Mouse (Mus musculus) heart, postnatal 25 days (tissue): ENCODE data around the gene 1810010D01Rik. TPM values are rescaled to one million over a fixed set of nuclear protein-coding genes. Genes with fewer than 3 reads are reported as not detected.

Experiments used
- DNase-seq: peaks from one replicate; pipeline ENCODE4 v3.0.0; 2022; ENCODE audit warnings: low spot score
- intact Hi-C: fragments of 180-260 bp; cut with DNase I; formaldehyde crosslinking; loops from one replicate; pipeline ENCODE4 v1.15.1; 2025
- total RNA-seq, 2 experiments: library from RNA; stranded (reverse); gene quantifications; 2 replicates each; pipeline ENCODE4 v1.2.3; 2021

Gene 1810010D01Rik
- total RNA-seq, 2 experiments from 2014 or later = not detected

- DNase-seq = no peak
- intact Hi-C loops = no loop called here
Observed at GRCm38 (mm10) chr7:145187802-145188201, 20.1 kb downstream of the 1810010D01Rik start.

- intact Hi-C loops = no loop called here
- DNase-seq = no peak
Observed at GRCm38 (mm10) chr7:145182388-145182787, 25.5 kb downstream of the 1810010D01Rik start.

DNA sequence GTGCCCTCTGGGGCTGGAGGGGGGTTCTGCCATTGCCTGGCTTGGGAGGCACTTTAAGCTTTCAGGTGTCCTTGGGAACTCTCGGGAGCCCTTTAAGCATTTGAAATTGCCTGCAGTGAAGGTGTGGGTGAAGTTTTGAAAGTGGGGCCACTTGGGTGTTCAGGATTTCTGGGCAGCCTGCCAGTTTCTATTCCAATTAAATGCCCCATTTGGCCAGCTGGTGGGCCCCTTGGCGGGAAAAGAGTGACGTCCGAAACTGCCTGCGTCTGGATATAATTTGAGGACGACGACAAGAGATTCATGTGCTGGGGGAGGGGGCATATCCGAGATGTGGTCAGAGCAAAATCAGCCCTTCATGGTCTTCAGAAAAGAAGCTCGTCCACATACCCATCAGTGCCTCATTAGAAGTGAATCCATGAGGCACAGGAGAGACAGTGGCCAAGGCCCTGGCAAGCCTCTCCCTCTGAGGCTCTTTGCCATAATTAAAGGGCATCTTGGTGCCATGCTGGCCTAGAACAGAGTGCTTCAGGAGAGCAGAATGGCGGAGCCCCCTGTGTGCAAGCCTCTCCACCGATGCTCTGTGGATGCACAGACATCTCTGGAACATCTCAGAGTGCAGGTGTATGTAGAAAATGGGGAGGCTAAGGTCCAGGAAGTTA is 26.4 kb downstream of the 1810010D01Rik start:
- DNase-seq = no peak
- intact Hi-C loops = no loop called here

GRCm38 (mm10) chr7:145179691-145180091 is 28.2 kb downstream of the 1810010D01Rik start:
- intact Hi-C loops = no loop called here

GRCm38 (mm10) chr7:145176750-145177589 is 30.9 kb downstream of the 1810010D01Rik start:
- intact Hi-C loops = no loop called here
- DNase-seq = no peak

More at GRCm38 (mm10) chr7:145179691-145180091, 28.2 kb downstream of the 1810010D01Rik start:
- no peak for DNase-seq

- no peak for DNase-seq
- intact Hi-C loops = no loop called here
Observed at GRCm38 (mm10) chr7:145173563-145173962, 34.4 kb downstream of the 1810010D01Rik start.

DNA sequence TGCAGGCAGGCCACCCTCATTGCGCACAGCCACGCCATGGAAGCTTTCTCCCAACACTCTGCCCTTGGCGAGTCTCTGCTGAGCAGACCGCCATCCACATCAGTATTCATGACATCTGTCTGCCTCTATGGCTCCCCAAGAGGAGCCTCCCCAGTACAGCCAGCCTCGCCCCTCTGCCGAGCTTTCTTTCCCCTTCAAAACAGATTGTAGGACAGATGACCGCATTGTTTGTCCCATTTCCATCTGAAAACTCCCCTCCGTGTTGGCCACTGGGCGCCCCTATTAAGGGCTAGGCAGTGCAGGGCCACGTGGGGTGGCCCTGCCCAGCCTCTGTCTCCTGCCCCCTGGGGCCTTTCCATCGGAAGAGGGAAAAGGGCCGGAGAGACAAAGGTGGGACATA is 34.8 kb downstream of the 1810010D01Rik start:
- DNase-seq = no peak
- intact Hi-C loops = no loop called here

- DNase-seq = no peak
- intact Hi-C loops = no loop called here
Observed at GRCm38 (mm10) chr7:145169703-145170102, 38.2 kb downstream of the 1810010D01Rik start.

- no peak for DNase-seq
- intact Hi-C loops = no loop called here
Observed at GRCm38 (mm10) chr7:145159283-145160240, 48.4 kb downstream of the 1810010D01Rik start.

Other genes starting within 250 kb of the 1810010D01Rik start
- gene Tpcn2, start 75.9 kb upstream of the 1810010D01Rik start, total RNA-seq = 1 to 10 TPM; 3.0 to 4.2 TPM
- 1 to 10 TPM; 4.3 to 5.5 TPM for gene Mrgprf, start 92.7 kb upstream of the 1810010D01Rik start, total RNA-seq
- gene Mrgprd, start 106.7 kb upstream of the 1810010D01Rik start, total RNA-seq = not detected